Mouse (Mus musculus): ENCODE measurements around the gene Trim27. TPM values are rescaled to one million over a fixed set of nuclear protein-coding genes. Genes with fewer than 3 reads are reported as not detected.

Gene Trim27
- polyA plus RNA-seq, 1 experiment from 2014 or later: 140 TPM

- no peak overlapping the region for H3K9ac ChIP-seq (replicated peaks)
These were observed 19.1 kb downstream of the Trim27 start for GRCm38 (mm10) chr13:21198313-21198712.

GRCm38 (mm10) chr13:21199046-21200028 is 20.1 kb downstream of the Trim27 start:
- ATAC-seq (ENCODE audit: low FRiP score, low read depth): peak; percentile 79
- Histone ChIP-seq H3K9me3 (0 out of 2 replicates have a peak, but pooled peaks cover 4% of the 10 kb centered on the region), H3K36me3 (peaks cover 15% of the 10 kb centered on the region; the same call in 1 of the 2 replicates), H3K27me3 (no peaks in the 10 kb centered on the region), H3K27ac (replicated peaks) (0 out of 2 replicates have a peak overlapping the region, but pooled peaks have one; percentile 20), H3K4me2 (replicated peaks) (peak overlapping the region; percentile 54), H3K4me3 (peak overlapping the region; percentile 64), H3K4me1 (no peaks in the 10 kb centered on the region), H3K9ac (replicated peaks) (peak overlapping the region; percentile 51)
- 6% methylated on average over 17 of the region's 17 CpGs for WGBS

More at GRCm38 (mm10) chr13:21198313-21198712, 19.1 kb downstream of the Trim27 start:
- Histone ChIP-seq H3K9me3 (no peaks in the 10 kb centered on the region), H3K36me3 (peaks cover 23% of the 10 kb centered on the region; the same call in 1 of the 2 replicates), H3K4me1 (no peaks in the 10 kb centered on the region), H3K4me3 (no peak overlapping the region), H3K27ac (replicated peaks) (no peak overlapping the region), H3K4me2 (replicated peaks) (no peak overlapping the region), H3K27me3 (no peaks in the 10 kb centered on the region)
- 69% methylated on average over 2 of the region's 2 CpGs for WGBS
- ATAC-seq (ENCODE audit: low FRiP score, low read depth): no peak

- WGBS: 5% methylated on average over 48 of the region's 48 CpGs
These were observed 21.1 kb downstream of the Trim27 start for GRCm38 (mm10) chr13:21200043-21200999.

GRCm38 (mm10) chr13:21215275-21215983 is 36.2 kb downstream of the Trim27 start:
- H3K4me2 ChIP-seq (replicated peaks): peak overlapping the region; percentile 47
- no peak overlapping the region for H3K9ac ChIP-seq (replicated peaks)
- H3K9me3 ChIP-seq: 0 out of 2 replicates have a peak, but pooled peaks cover 4% of the 10 kb centered on the region
- H3K27ac ChIP-seq (replicated peaks): no peak overlapping the region
- no peaks in the 10 kb centered on the region for H3K4me1 ChIP-seq
- peaks cover 5% of the 10 kb centered on the region for H3K27me3 ChIP-seq
- no peaks in the 10 kb centered on the region for H3K36me3 ChIP-seq
- 0 out of 2 replicates have a peak, but pooled peaks have one; percentile 60 for ATAC-seq (ENCODE audit: low FRiP score, low read depth)
- H3K4me3 ChIP-seq: peak overlapping the region; percentile 34
- 2% methylated on average over 20 of the region's 20 CpGs for WGBS

More at GRCm38 (mm10) chr13:21200043-21200999, 21.1 kb downstream of the Trim27 start:
- H3K4me1 ChIP-seq: no peaks in the 10 kb centered on the region
- H3K9me3 ChIP-seq: 0 out of 2 replicates have a peak, but pooled peaks cover 4% of the 10 kb centered on the region
- H3K36me3 ChIP-seq: peaks cover 7% of the 10 kb centered on the region; the same call in 1 of the 2 replicates
- H3K9ac ChIP-seq (replicated peaks): peak overlapping the region; percentile 54
- peak overlapping the region; percentile 64 for H3K4me3 ChIP-seq
- H3K4me2 ChIP-seq (replicated peaks): peak overlapping the region; percentile 54
- peak overlapping the region; percentile 54 for H3K27ac ChIP-seq (replicated peaks)
- ATAC-seq (ENCODE audit: low FRiP score, low read depth): peak; percentile 96
- H3K27me3 ChIP-seq: no peaks in the 10 kb centered on the region

- 70% methylated on average over 1 of the region's 1 CpGs for WGBS
- Histone ChIP-seq H3K9me3 (no peaks in the 10 kb centered on the region), H3K36me3 (no peaks in the 10 kb centered on the region), H3K27me3 (peaks cover 5% of the 10 kb centered on the region), H3K27ac (replicated peaks) (no peak overlapping the region), H3K4me2 (replicated peaks) (no peak overlapping the region), H3K9ac (replicated peaks) (no peak overlapping the region), H3K4me1 (no peaks in the 10 kb centered on the region), H3K4me3 (no peak overlapping the region)
- ATAC-seq (ENCODE audit: low FRiP score, low read depth): no peak
These were observed 37.5 kb downstream of the Trim27 start for GRCm38 (mm10) chr13:21216781-21217180.

- peak; percentile 94 for ATAC-seq (ENCODE audit: low FRiP score, low read depth)
- Histone ChIP-seq H3K4me3 (peak overlapping the region; percentile 63), H3K36me3 (no peaks in the 10 kb centered on the region), H3K27ac (replicated peaks) (peak overlapping the region; percentile 80), H3K4me1 (no peaks in the 10 kb centered on the region), H3K9ac (replicated peaks) (peak overlapping the region; percentile 72), H3K27me3 (peaks cover 5% of the 10 kb centered on the region), H3K9me3 (no peaks in the 10 kb centered on the region), H3K4me2 (replicated peaks) (peak overlapping the region; percentile 59)
- 2% methylated on average over 18 of the region's 20 CpGs for WGBS
These were observed 42.6 kb downstream of the Trim27 start for GRCm38 (mm10) chr13:21221656-21222462.

GRCm38 (mm10) chr13:21222463-21223022 is 43.3 kb downstream of the Trim27 start:
- Histone ChIP-seq H3K4me2 (replicated peaks) (peak overlapping the region; percentile 59), H3K4me1 (no peaks in the 10 kb centered on the region), H3K27me3 (peaks cover 5% of the 10 kb centered on the region), H3K9ac (replicated peaks) (peak overlapping the region; percentile 72), H3K27ac (replicated peaks) (peak overlapping the region; percentile 80), H3K4me3 (peak overlapping the region; percentile 63), H3K36me3 (no peaks in the 10 kb centered on the region), H3K9me3 (no peaks in the 10 kb centered on the region)
- under 1% methylated on average over 20 of the region's 20 CpGs for WGBS
- ATAC-seq (ENCODE audit: low FRiP score, low read depth): peak; percentile 94

GRCm38 (mm10) chr13:21223242-21223655 is 44.0 kb downstream of the Trim27 start:
- H3K4me1 ChIP-seq: no peaks in the 10 kb centered on the region
- WGBS: under 1% methylated on average over 10 of the region's 10 CpGs
- no peak for ATAC-seq (ENCODE audit: low FRiP score, low read depth)
- H3K27ac ChIP-seq (replicated peaks): no peak overlapping the region
- peak overlapping the region; percentile 63 for H3K4me3 ChIP-seq
- peaks cover 5% of the 10 kb centered on the region for H3K27me3 ChIP-seq
- no peaks in the 10 kb centered on the region for H3K36me3 ChIP-seq
- H3K4me2 ChIP-seq (replicated peaks): peak overlapping the region; percentile 59
- peak overlapping the region; percentile 41 for H3K9ac ChIP-seq (replicated peaks)
- no peaks in the 10 kb centered on the region for H3K9me3 ChIP-seq

- Histone ChIP-seq H3K27ac (replicated peaks) (no peak overlapping the region), H3K9ac (replicated peaks) (no peak overlapping the region)
- WGBS: 88% methylated on average over 1 of the region's 1 CpGs
These were observed 45.1 kb downstream of the Trim27 start for GRCm38 (mm10) chr13:21224376-21224775.

GRCm38 (mm10) chr13:21225206-21225605 is 46.0 kb downstream of the Trim27 start:
- ATAC-seq (ENCODE audit: low FRiP score, low read depth): no peak
- 67% methylated on average over 6 of the region's 6 CpGs for WGBS
- Histone ChIP-seq H3K4me1 (no peaks in the 10 kb centered on the region), H3K9me3 (no peaks in the 10 kb centered on the region), H3K9ac (replicated peaks) (no peak overlapping the region), H3K27me3 (no peaks in the 10 kb centered on the region), H3K27ac (replicated peaks) (no peak overlapping the region), H3K36me3 (no peaks in the 10 kb centered on the region), H3K4me3 (no peak overlapping the region), H3K4me2 (replicated peaks) (no peak overlapping the region)

More at GRCm38 (mm10) chr13:21224376-21224775, 45.1 kb downstream of the Trim27 start:
- no peak overlapping the region for H3K4me3 ChIP-seq
- H3K27me3 ChIP-seq: peaks cover 4% of the 10 kb centered on the region
- no peaks in the 10 kb centered on the region for H3K9me3 ChIP-seq
- H3K4me1 ChIP-seq: no peaks in the 10 kb centered on the region
- H3K4me2 ChIP-seq (replicated peaks): no peak overlapping the region
- ATAC-seq (ENCODE audit: low FRiP score, low read depth): no peak
- no peaks in the 10 kb centered on the region for H3K36me3 ChIP-seq

All from midbrain, embryonic 12.5 days (tissue).